Mouse (Mus musculus) midbrain, postnatal 0 days (tissue): Measurements from ENCODE around the gene Sptb. TPM values are rescaled to one million over a fixed set of nuclear protein-coding genes. Genes with fewer than 3 reads are reported as not detected.

ENCODE experiments used
- ATAC-seq: fragments of 200-750 bp; cut with Nextera tagmentation; 2 replicates; pipeline ENCODE4 v1.8.0; 2017; ENCODE audit warnings: moderate number of reproducible peaks, mild to moderate bottlenecking, moderate TSS enrichment, moderate library complexity; ENCODE audit not compliant: low FRiP score
- DNase-seq: peaks from one replicate; pipeline ENCODE4 v3.0.0-alpha.2; 2015; ENCODE audit warnings: low spot score
- H3K27ac ChIP-seq: fragments of 300-500 bp; sonication (generic); 2 replicates; pipeline ENCODE4 v1.5.1; 2014; ENCODE audit warnings: low read depth, mild to moderate bottlenecking, low read length, mixed read lengths
- H3K27me3 ChIP-seq: fragments of 300-500 bp; sonication (generic); 2 replicates; pipeline ENCODE4 v1.6.1; 2014; ENCODE audit warnings: low read length, control low read depth, mixed read lengths; ENCODE audit not compliant: insufficient read depth
- H3K36me3 ChIP-seq: fragments of 300-500 bp; sonication (generic); 2 replicates; pipeline ENCODE4 v1.6.1; 2014; ENCODE audit warnings: low read length, control low read depth, mixed read lengths; ENCODE audit not compliant: insufficient read depth
- H3K4me1 ChIP-seq: fragments of 300-500 bp; sonication (generic); 2 replicates; pipeline ENCODE4 v1.6.1; 2014; ENCODE audit warnings: mild to moderate bottlenecking, control low read depth, antibody characterized with exemption, low read length, mixed read lengths; ENCODE audit not compliant: insufficient read depth
- H3K4me2 ChIP-seq: fragments of 300-500 bp; sonication (generic); 2 replicates; pipeline ENCODE4 v1.6.1; 2014; ENCODE audit warnings: low read depth, mild to moderate bottlenecking, low read length, mixed read lengths; ENCODE audit not compliant: poor library complexity, severe bottlenecking
- H3K4me3 ChIP-seq: fragments of 300-500 bp; sonication (generic); 2 replicates; pipeline ENCODE4 v1.5.1; 2014; ENCODE audit warnings: low read depth, mild to moderate bottlenecking, low read length, moderate library complexity
- H3K9ac ChIP-seq: fragments of 300-500 bp; sonication (generic); replicated peaks from 2 replicates; pipeline ENCODE4 v1.6.1; 2014; ENCODE audit warnings: mild to moderate bottlenecking, low read length, moderate library complexity, mixed read lengths; ENCODE audit not compliant: poor library complexity, severe bottlenecking
- H3K9me3 ChIP-seq: fragments of 300-500 bp; sonication (generic); 2 replicates; pipeline ENCODE4 v1.6.1; 2016; ENCODE audit warnings: low read length, control low read depth
- CTCF ChIP-seq: IDR thresholded peaks from 2 replicates; pipeline ENCODE4 v1.5.1; 2016; ENCODE audit warnings: antibody characterized with exemption, mild to moderate bottlenecking
- WGBS: fragments of 180-500 bp; shearing (Covaris S2); extraction: QIAGEN DNeasy Blood & Tissue Kit; methylation state at CpG from one replicate; pipeline ENCODE4 v1.1.7; 2014; 5-methylcytosine and 5-hydroxymethylcytosine counted together
- polyA plus RNA-seq: library from polyadenylated mRNA; unstranded; fragments of >200 nt; fragmentation: Nextera tagmentation; extraction: Ambion mirVana; gene quantifications from 2 replicates; pipeline ENCODE4 v1.2.1, GENCODE M21; 2015
- total RNA-seq: library from RNA; depleted of rRNA; stranded (reverse); fragments of >200 nt; gene quantifications from 2 replicates; pipeline ENCODE4 v1.2.3, GENCODE M21; 2014

Sptb gene
- total and polyA plus RNA-seq, 2 experiments from 2014 or later, result 4.8 to 32.8 TPM

DNA sequence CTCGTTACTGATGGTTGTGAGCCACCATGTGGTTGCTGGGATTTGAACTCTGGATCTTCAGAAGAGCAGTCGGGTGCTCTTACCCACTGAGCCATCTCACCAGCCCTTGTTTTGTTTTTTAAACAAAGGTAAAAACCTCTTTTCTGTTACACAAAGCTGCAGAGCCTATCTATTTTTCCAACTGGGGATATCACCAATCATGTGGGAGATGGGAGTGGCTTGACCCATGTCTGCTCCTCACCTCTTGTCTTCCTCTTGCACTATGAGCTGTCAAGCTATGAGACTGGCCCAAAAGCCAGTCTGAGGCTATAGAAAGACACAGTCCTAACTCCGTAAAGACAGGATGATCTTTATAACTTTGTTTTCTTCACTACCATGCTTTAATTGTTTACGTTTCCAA lies 8.0 kb upstream of the Sptb start:
- 90% methylated on average over 4 of the region's 4 CpGs for WGBS
- no peaks in the 10 kb centered on the region for H3K9me3 ChIP-seq
- no peak overlapping the region for H3K9ac ChIP-seq
- TF ChIP-seq CTCF, result no peak
- H3K27me3 ChIP-seq, result no peaks in the 10 kb centered on the region
- no peaks in the 10 kb centered on the region for H3K36me3 ChIP-seq
- no peak overlapping the region for H3K4me2 ChIP-seq
- no peak overlapping the region for H3K4me3 ChIP-seq
- H3K4me1 ChIP-seq, result no peaks in the 10 kb centered on the region
- no peak overlapping the region for H3K27ac ChIP-seq
- ATAC-seq (no peak), DNase-seq (no peak)

DNA sequence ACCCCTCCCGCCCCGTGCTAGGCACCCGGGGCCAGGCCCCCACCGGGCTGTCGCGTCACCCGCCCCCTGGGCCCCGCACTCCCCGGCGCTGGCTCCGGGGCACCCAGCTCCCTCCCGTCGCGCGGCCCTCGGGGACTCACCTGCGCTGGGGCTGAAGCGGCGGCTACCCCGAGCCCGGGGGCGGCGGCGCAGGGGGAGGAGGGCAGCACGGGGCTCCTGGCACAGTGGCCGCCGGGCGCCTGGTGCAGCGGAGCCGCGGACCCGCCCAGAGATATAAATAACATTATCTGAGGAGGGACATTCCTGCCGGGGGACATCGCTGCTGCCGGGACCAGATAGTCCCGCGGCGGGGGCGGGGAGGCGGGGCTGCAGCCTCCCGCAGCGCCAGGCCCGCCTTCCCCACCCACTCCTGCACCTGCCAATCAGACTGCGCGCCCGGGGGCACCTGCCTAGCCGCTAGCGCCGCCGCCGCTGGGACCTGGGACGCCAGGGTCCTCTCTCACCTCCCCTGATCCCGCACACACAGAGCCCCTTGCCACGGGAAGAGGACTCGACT lies 474 bp downstream of the Sptb start:
- Histone ChIP-seq H3K27me3 (peaks cover 5% of the 10 kb centered on the region; the same call in 1 of the 2 replicates), H3K4me3 (peak overlapping the region; percentile 70), H3K4me2 (peak overlapping the region; percentile 94), H3K36me3 (no peaks in the 10 kb centered on the region), H3K4me1 (peaks cover 12% of the 10 kb centered on the region; the same call in 1 of the 2 replicates), H3K27ac (peak overlapping the region; percentile 71), H3K9ac (peak overlapping the region; percentile 78), H3K9me3 (no peaks in the 10 kb centered on the region)
- no peak for TF ChIP-seq CTCF
- DNase-seq, result peak; percentile 74
- peak; percentile 79 for ATAC-seq
- WGBS, result under 1% methylated on average over 34 of the region's 55 CpGs

DNA sequence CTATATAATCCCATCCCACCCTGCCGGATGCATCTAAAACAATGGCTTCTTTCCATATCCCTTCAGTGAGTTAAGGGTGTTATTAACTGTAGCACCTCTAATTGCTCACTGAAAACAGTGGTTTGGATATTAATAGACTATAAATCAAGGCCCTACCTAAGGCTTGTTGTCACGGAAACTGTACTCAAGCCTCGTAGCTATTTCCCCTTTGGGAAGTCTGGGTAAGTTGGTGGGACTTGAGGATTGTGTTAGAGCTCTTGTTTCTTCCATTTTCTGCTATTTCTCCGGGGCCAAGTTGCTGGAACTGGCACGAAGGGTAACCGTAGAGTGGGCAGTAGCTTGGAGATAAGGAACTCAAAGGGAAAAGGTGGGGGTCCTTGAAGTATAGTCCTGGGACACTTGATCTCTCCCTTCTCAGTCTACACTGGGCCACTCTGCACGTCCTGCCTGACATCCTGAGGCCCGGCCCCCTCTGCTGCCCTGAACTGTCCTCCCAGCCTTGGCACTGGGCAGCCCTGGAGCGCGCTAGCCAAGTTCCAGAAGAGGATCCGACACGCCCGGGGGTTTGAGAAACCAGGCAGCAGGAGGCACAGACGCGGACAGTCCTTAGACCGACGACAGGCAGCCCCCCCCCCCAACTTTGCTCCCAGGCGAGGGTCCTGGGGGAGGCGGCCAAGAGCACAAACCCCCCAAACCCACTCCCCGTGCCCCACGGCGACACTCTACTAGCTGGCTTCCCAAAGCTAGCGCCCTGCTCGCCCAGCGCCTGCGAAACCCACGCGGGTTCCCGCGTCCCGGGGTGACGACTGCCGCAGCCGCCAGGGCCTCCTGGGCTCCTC lies 1.2 kb downstream of the Sptb start:
- TF ChIP-seq CTCF, result no peak
- no peak for DNase-seq
- peaks cover 5% of the 10 kb centered on the region; the same call in 1 of the 2 replicates for H3K27me3 ChIP-seq
- 4% methylated on average over 30 of the region's 34 CpGs for WGBS
- no peaks in the 10 kb centered on the region for H3K36me3 ChIP-seq
- H3K9me3 ChIP-seq, result no peaks in the 10 kb centered on the region
- peak overlapping the region; percentile 71 for H3K27ac ChIP-seq
- peak overlapping the region; percentile 94 for H3K4me2 ChIP-seq
- peak overlapping the region; percentile 78 for H3K9ac ChIP-seq
- peak; percentile 17; the same call in 1 of the 2 replicates for ATAC-seq
- peak overlapping the region; percentile 70 for H3K4me3 ChIP-seq
- peaks cover 12% of the 10 kb centered on the region; the same call in 1 of the 2 replicates for H3K4me1 ChIP-seq

DNA sequence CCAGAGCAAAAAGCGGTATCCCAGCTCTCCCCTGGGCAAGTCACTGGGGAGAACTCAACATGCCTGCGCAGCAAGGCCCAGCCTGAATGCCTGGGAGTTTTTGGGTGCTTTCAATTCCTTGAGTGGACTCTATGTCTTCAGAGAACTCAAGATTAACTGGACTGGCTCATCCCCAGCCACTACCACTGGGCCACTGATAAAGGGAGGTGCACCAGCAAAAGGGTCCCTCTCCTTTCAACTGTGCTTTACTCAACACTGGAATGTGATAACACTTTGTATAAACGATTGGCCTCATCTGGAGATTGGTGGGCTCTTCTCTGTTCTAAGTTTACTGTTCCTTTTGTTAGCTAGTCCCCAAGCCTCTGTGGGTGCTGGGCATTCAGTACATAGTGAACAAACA lies 2.2 kb downstream of the Sptb start:
- ATAC-seq (no peak), DNase-seq (no peak)
- no peaks in the 10 kb centered on the region for H3K36me3 ChIP-seq
- no peaks in the 10 kb centered on the region for H3K9me3 ChIP-seq
- WGBS, result 84% methylated on average over 3 of the region's 3 CpGs
- no peak overlapping the region for H3K27ac ChIP-seq
- TF ChIP-seq CTCF, result no peak
- no peak overlapping the region for H3K4me3 ChIP-seq
- peaks cover 5% of the 10 kb centered on the region; the same call in 1 of the 2 replicates for H3K27me3 ChIP-seq
- H3K9ac ChIP-seq, result no peak overlapping the region
- H3K4me2 ChIP-seq, result peak overlapping the region; percentile 94; the same call in 1 of the 2 replicates
- H3K4me1 ChIP-seq, result peaks cover 12% of the 10 kb centered on the region; the same call in 1 of the 2 replicates

DNA sequence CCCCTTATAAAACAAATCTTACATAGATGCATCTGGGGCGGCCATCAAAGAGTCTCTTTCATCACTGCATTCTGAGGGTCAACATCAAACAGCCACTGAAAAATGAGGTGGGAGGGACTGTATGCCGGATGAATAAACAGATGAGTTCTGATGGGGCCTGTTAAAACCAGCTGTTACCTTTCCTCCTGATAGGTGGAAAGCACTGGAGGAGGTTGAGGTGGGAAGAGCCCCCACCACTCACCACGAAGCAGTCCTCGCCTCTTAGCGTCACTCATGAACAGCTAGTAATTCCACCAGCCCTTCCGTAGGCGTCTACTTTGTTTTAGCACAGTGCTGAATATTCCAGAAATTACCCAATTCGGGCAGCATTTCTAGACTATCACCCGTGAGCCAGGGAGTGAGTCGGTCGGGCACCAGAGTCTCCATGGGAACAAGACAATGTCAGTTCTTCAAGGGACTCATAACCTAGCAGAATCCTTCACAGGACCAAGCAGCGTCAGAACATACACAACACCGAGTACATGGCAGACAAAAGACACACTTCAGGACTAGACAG lies 13.9 kb downstream of the Sptb start:
- no peak overlapping the region for H3K27ac ChIP-seq
- peaks cover 8% of the 10 kb centered on the region; the same call in 1 of the 2 replicates for H3K4me1 ChIP-seq
- no peak for TF ChIP-seq CTCF
- no peak for ATAC-seq
- no peak for DNase-seq
- no peak overlapping the region for H3K4me2 ChIP-seq
- H3K36me3 ChIP-seq, result no peaks in the 10 kb centered on the region
- no peaks in the 10 kb centered on the region for H3K27me3 ChIP-seq
- H3K9ac ChIP-seq, result no peak overlapping the region
- 86% methylated on average over 13 of the region's 13 CpGs for WGBS
- no peak overlapping the region for H3K4me3 ChIP-seq
- H3K9me3 ChIP-seq, result no peaks in the 10 kb centered on the region

DNA sequence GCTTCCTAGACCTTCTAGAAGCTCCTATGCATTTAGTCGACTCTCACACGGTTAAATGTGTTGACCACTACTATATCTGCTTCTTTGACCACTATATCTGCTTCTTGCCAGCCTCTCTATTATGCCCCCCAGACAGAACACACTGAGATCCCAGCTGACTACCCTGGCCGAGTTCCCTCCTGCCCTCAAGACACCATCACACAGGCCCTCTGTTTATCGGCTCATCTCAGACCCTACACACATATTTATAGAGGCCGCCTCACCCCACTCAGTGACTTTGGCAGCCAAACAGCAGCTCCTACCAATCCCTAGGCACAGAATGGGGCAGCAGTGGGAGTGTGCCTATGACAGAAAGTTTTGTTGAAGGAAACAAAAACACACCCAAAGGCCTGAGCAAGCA lies 14.6 kb downstream of the Sptb start:
- Histone ChIP-seq H3K4me1 (peaks cover 8% of the 10 kb centered on the region; the same call in 1 of the 2 replicates), H3K4me2 (no peak overlapping the region), H3K4me3 (no peak overlapping the region), H3K27me3 (no peaks in the 10 kb centered on the region), H3K36me3 (no peaks in the 10 kb centered on the region), H3K27ac (no peak overlapping the region), H3K9ac (no peak overlapping the region), H3K9me3 (no peaks in the 10 kb centered on the region)
- TF ChIP-seq CTCF, result no peak
- WGBS, result 68% methylated on average over 5 of the region's 5 CpGs
- no peak for DNase-seq
- no peak for ATAC-seq
